Mouse (Mus musculus) heart, embryonic 11.5 days (tissue): ENCODE measurements around the gene Psmb10. TPM values are rescaled to one million over a fixed set of nuclear protein-coding genes. Genes with fewer than 3 reads are reported as not detected.

ENCODE experiments used
- ATAC-seq: fragments of 200-750 bp; cut with Nextera tagmentation; replicated peaks from 2 replicates; pipeline ENCODE4 v1.8.0; 2017; ENCODE audit warnings: moderate library complexity; ENCODE audit not compliant: insufficient number of reproducible peaks, low FRiP score, low TSS enrichment
- H3K27ac ChIP-seq: fragments of 300-500 bp; sonication (generic); 2 replicates; pipeline ENCODE4 v1.5.1; 2014; ENCODE audit warnings: mild to moderate bottlenecking, low read depth, low read length
- H3K27me3 ChIP-seq: fragments of 300-500 bp; sonication (generic); 2 replicates; pipeline ENCODE4 v1.6.1; 2014; ENCODE audit warnings: mild to moderate bottlenecking, low read length, mixed read lengths; ENCODE audit not compliant: control insufficient read depth, insufficient read depth
- H3K36me3 ChIP-seq: fragments of 300-500 bp; sonication (generic); 2 replicates; pipeline ENCODE4 v1.6.1; 2014; ENCODE audit warnings: mild to moderate bottlenecking, low read length, moderate library complexity, mixed read lengths; ENCODE audit not compliant: control insufficient read depth, insufficient read depth
- H3K4me1 ChIP-seq: fragments of 300-500 bp; sonication (generic); 2 replicates; pipeline ENCODE4 v1.6.1; 2014; ENCODE audit warnings: low read length; ENCODE audit not compliant: control insufficient read depth, insufficient read depth
- H3K4me2 ChIP-seq: fragments of 300-500 bp; sonication (generic); 2 replicates; pipeline ENCODE4 v1.6.1; 2014; ENCODE audit warnings: mild to moderate bottlenecking, moderate library complexity
- H3K4me3 ChIP-seq: fragments of 300-500 bp; sonication (generic); 2 replicates; pipeline ENCODE4 v1.5.1; 2014; ENCODE audit warnings: low read depth, low read length
- H3K9ac ChIP-seq: fragments of 300-500 bp; sonication (generic); 2 replicates; pipeline ENCODE4 v1.6.1; 2014; ENCODE audit warnings: mild to moderate bottlenecking, low read depth, low read length, moderate library complexity
- H3K9me3 ChIP-seq: fragments of 300-500 bp; sonication (generic); replicated peaks from 2 replicates; pipeline ENCODE4 v1.6.1; 2016; ENCODE audit warnings: low read length; ENCODE audit not compliant: control insufficient read depth
- WGBS: fragments of 180-500 bp; shearing (Covaris S2); extraction: QIAGEN DNeasy Blood & Tissue Kit; methylation state at CpG from one replicate; pipeline ENCODE4 v1.1.7; 2014; ENCODE audit not compliant: insufficient replicate concordance; 5-methylcytosine and 5-hydroxymethylcytosine counted together
- polyA plus RNA-seq: library from polyadenylated mRNA; unstranded; fragments of >200 nt; fragmentation: Nextera tagmentation; extraction: Ambion mirVana; gene quantifications from 2 replicates; pipeline ENCODE4 v1.2.1, GENCODE M21; 2014

Gene Psmb10
- polyA plus RNA-seq, 1 experiment from 2014 or later: 60.0 TPM

- no peak overlapping the region for H3K4me3 ChIP-seq
- H3K36me3 ChIP-seq: peaks cover 44% of the 10 kb centered on the region
- H3K4me1 ChIP-seq: peaks cover 20% of the 10 kb centered on the region
- H3K27ac ChIP-seq: no peak overlapping the region
- no peaks in the 10 kb centered on the region for H3K9me3 ChIP-seq
- ATAC-seq: no peak
- no peaks in the 10 kb centered on the region for H3K27me3 ChIP-seq
- no peak overlapping the region for H3K4me2 ChIP-seq
- WGBS: 25% methylated on average over 7 of the region's 7 CpGs
- peak overlapping the region; percentile 52; the same call in 1 of the 2 replicates for H3K9ac ChIP-seq
Measured at GRCm38 (mm10) chr8:105951057-105951659, 12.9 kb upstream of the Psmb10 start.

- Histone ChIP-seq H3K4me3 (no peak overlapping the region), H3K4me2 (no peak overlapping the region), H3K27me3 (no peaks in the 10 kb centered on the region), H3K4me1 (peaks cover 20% of the 10 kb centered on the region), H3K27ac (peak overlapping the region; percentile 46), H3K9me3 (no peaks in the 10 kb centered on the region), H3K36me3 (peaks cover 60% of the 10 kb centered on the region), H3K9ac (0 out of 2 replicates have a peak overlapping the region, but pooled peaks have one; percentile 28)
- 70% methylated on average over 10 of the region's 10 CpGs for WGBS
- ATAC-seq: no peak
Measured at GRCm38 (mm10) chr8:105949350-105949749, 11.1 kb upstream of the Psmb10 start.

- Histone ChIP-seq H3K4me3 (no peak within 1 kb of the TSS), H3K9ac (no peak within 1 kb of the TSS), H3K36me3 (peaks cover 56% of the 10 kb centered on the region), H3K9me3 (no peaks in the 10 kb centered on the region), H3K27me3 (no peaks in the 10 kb centered on the region), H3K4me1 (no peaks in the 10 kb centered on the region), H3K4me2 (no peak within 1 kb of the TSS), H3K27ac (no peak within 1 kb of the TSS)
- 74% methylated on average over 8 of the region's 8 CpGs for WGBS
- no peak for ATAC-seq
Measured at GRCm38 (mm10) chr8:105943321-105943739, 5.1 kb upstream of the Psmb10 start, which contains the start of gene Lcat. Gene Lcat (minus strand): TSS chr8:105943382.

GRCm38 (mm10) chr8:105942542-105942941 lies 4.3 kb upstream of the Psmb10 start:
- H3K9me3 ChIP-seq: no peaks in the 10 kb centered on the region
- H3K27me3 ChIP-seq: no peaks in the 10 kb centered on the region
- no peak overlapping the region for H3K4me3 ChIP-seq
- H3K4me2 ChIP-seq: no peak overlapping the region
- peaks cover 52% of the 10 kb centered on the region for H3K36me3 ChIP-seq
- no peak overlapping the region for H3K9ac ChIP-seq
- no peak for ATAC-seq
- no peaks in the 10 kb centered on the region for H3K4me1 ChIP-seq
- no peak overlapping the region for H3K27ac ChIP-seq
- 95% methylated on average over 5 of the region's 5 CpGs for WGBS

GRCm38 (mm10) chr8:105942026-105942425 lies 3.8 kb upstream of the Psmb10 start:
- Histone ChIP-seq H3K36me3 (peaks cover 47% of the 10 kb centered on the region), H3K4me2 (no peak overlapping the region), H3K9me3 (no peaks in the 10 kb centered on the region), H3K9ac (no peak overlapping the region), H3K27me3 (no peaks in the 10 kb centered on the region), H3K4me1 (no peaks in the 10 kb centered on the region), H3K27ac (no peak overlapping the region), H3K4me3 (no peak overlapping the region)
- 94% methylated on average over 11 of the region's 11 CpGs for WGBS
- ATAC-seq: no peak

GRCm38 (mm10) chr8:105937496-105938305 lies 543 bp downstream of the Psmb10 start:
- Histone ChIP-seq H3K36me3 (peaks cover 16% of the 10 kb centered on the region), H3K4me1 (peaks cover 8% of the 10 kb centered on the region), H3K4me3 (peak overlapping the region; percentile 83), H3K27ac (peak overlapping the region; percentile 94), H3K9me3 (no peaks in the 10 kb centered on the region), H3K4me2 (peak overlapping the region; percentile 97), H3K9ac (peak overlapping the region; percentile 90), H3K27me3 (no peaks in the 10 kb centered on the region)
- 2% methylated on average over 33 of the region's 33 CpGs for WGBS
- ATAC-seq: 0 out of 2 replicates have a peak, but pooled peaks have one; percentile 32

GRCm38 (mm10) chr8:105936866-105937475 lies 1.3 kb downstream of the Psmb10 start:
- peak overlapping the region; percentile 83 for H3K4me3 ChIP-seq
- peak overlapping the region; percentile 94 for H3K27ac ChIP-seq
- H3K9ac ChIP-seq: peak overlapping the region; percentile 90
- H3K27me3 ChIP-seq: no peaks in the 10 kb centered on the region
- H3K36me3 ChIP-seq: peaks cover 14% of the 10 kb centered on the region
- ATAC-seq: peak; percentile 84
- peaks cover 8% of the 10 kb centered on the region for H3K4me1 ChIP-seq
- peak overlapping the region; percentile 97 for H3K4me2 ChIP-seq
- H3K9me3 ChIP-seq: no peaks in the 10 kb centered on the region
- WGBS: under 1% methylated on average over 30 of the region's 30 CpGs

GRCm38 (mm10) chr8:105935863-105936603 lies 2.2 kb downstream of the Psmb10 start:
- H3K9me3 ChIP-seq: no peaks in the 10 kb centered on the region
- ATAC-seq: no peak
- H3K27ac ChIP-seq: peak overlapping the region; percentile 57; the same call in 1 of the 2 replicates

More at GRCm38 (mm10) chr8:105935863-105936603, 2.2 kb downstream of the Psmb10 start:
- Histone ChIP-seq H3K9ac (peak overlapping the region; percentile 90), H3K36me3 (peaks cover 7% of the 10 kb centered on the region), H3K4me1 (peaks cover 8% of the 10 kb centered on the region), H3K4me3 (peak overlapping the region; percentile 83), H3K4me2 (peak overlapping the region; percentile 97), H3K27me3 (no peaks in the 10 kb centered on the region)
- 24% methylated on average over 7 of the region's 7 CpGs for WGBS
